Mouse (Mus musculus) heart, embryonic 10.5 days (tissue): Measurements from ENCODE around the gene Col5a3. TPM values are rescaled to one million over a fixed set of nuclear protein-coding genes. Genes with fewer than 3 reads are reported as not detected.

Experiments used
- DNase-seq: peaks from one replicate; pipeline ENCODE4 v3.0.0-alpha.2; 2017; ENCODE audit warnings: low spot score
- H3K27ac ChIP-seq: fragments of 300-500 bp; sonication (generic); 2 replicates; pipeline ENCODE4 v1.5.1; 2016; ENCODE audit warnings: mild to moderate bottlenecking
- H3K27me3 ChIP-seq: fragments of 300-500 bp; sonication (generic); 2 replicates; pipeline ENCODE4 v1.6.1; 2016; ENCODE audit warnings: mild to moderate bottlenecking; ENCODE audit not compliant: poor library complexity, insufficient read depth, severe bottlenecking
- H3K36me3 ChIP-seq: fragments of 300-500 bp; sonication (generic); 2 replicates; pipeline ENCODE4 v1.6.1; 2016; ENCODE audit warnings: mild to moderate bottlenecking, moderate library complexity
- H3K4me1 ChIP-seq: fragments of 300-500 bp; sonication (generic); 2 replicates; pipeline ENCODE4 v1.6.1; 2016; ENCODE audit warnings: mild to moderate bottlenecking
- H3K4me3 ChIP-seq: fragments of 300-500 bp; sonication (generic); 2 replicates; pipeline ENCODE4 v1.5.1; 2016; ENCODE audit warnings: mild to moderate bottlenecking, moderate library complexity
- H3K9me3 ChIP-seq: fragments of 300-500 bp; sonication (generic); 2 replicates; pipeline ENCODE4 v1.6.1; 2016; ENCODE audit warnings: mild to moderate bottlenecking, moderate library complexity
- WGBS: fragments of 180-500 bp; shearing (Covaris S2); methylation state at CpG from one replicate; pipeline ENCODE4 v1.1.7; 2016; 5-methylcytosine and 5-hydroxymethylcytosine counted together
- polyA plus RNA-seq: library from polyadenylated mRNA; unstranded; fragments of >200 nt; fragmentation: Nextera tagmentation; extraction: Ambion mirVana; gene quantifications from 2 replicates; pipeline ENCODE4 v1.2.1, GENCODE M21; 2016

Gene Col5a3
- polyA plus RNA-seq, 1 experiment from 2014 or later, result 0.06 TPM

DNA sequence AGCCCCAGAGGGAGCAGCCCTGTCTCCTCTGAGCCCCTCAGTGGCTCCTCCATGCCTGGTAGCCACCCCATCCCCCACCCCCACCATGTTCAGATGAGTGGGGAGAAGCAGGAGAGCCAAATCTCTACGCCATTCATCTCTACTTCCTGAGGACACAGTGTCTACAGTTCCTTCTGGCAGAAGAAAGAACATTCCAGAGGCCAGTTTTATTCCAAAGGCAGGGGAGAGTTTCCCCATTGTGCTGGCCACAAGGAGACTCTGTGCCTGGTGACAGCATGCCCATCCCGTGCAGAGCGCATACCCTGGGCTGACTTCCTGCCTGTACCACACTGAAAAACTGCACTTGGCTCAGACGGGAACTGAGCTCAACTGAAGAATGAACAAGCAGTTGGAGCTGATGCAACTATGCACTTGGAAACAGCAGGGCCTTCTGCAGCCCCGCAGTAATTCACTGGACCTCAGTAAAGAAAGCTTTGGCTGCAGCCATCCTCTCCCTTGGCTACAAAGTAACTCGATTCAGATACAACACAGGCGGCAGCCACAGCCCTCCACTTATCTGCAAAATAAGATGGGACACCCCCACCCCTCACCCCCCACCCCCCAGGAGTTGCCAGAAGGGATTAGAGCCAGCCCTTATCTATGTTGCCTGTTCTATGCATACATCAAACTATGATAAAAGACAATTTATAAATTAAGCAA lies 20.6 kb downstream of the Col5a3 start:
- WGBS, result 27% methylated on average over 7 of the region's 7 CpGs
- no peak overlapping the region for H3K27ac ChIP-seq
- no peak for DNase-seq

DNA sequence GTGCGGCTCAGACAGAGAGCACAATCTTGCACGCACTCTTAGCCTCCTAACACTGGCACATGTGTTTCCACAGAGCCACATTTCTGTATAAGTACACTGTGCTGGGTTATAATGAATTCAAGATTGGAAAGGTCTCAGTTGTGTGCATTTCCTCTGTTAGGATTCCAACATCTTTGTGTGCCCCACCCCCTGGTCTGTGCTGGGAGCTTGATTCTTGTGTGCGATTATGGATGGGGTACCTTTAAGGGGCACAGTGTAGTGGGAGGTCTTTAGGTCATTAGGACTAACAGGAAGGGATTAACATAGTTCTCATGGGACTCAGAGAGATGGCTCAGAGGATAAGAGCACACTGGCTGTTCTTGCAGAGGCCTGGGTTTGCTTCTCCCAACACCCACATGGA lies 24.5 kb downstream of the Col5a3 start:
- Histone ChIP-seq H3K9me3 (no peaks in the 10 kb centered on the region), H3K36me3 (no peaks in the 10 kb centered on the region), H3K4me1 (peaks cover 10% of the 10 kb centered on the region; the same call in 1 of the 2 replicates), H3K4me3 (no peak overlapping the region), H3K27ac (no peak overlapping the region), H3K27me3 (no peaks in the 10 kb centered on the region)
- WGBS, result 69% methylated on average over 3 of the region's 3 CpGs
- DNase-seq, result no peak

More for the DNA sequence above, 20.6 kb downstream of the Col5a3 start:
- Histone ChIP-seq H3K27me3 (no peaks in the 10 kb centered on the region), H3K4me3 (no peak overlapping the region), H3K9me3 (no peaks in the 10 kb centered on the region), H3K4me1 (peaks cover 10% of the 10 kb centered on the region; the same call in 1 of the 2 replicates), H3K36me3 (no peaks in the 10 kb centered on the region)

- DNase-seq, result no peak
- Histone ChIP-seq H3K27me3 (no peaks in the 10 kb centered on the region), H3K4me1 (peaks cover 10% of the 10 kb centered on the region; the same call in 1 of the 2 replicates), H3K4me3 (no peak overlapping the region), H3K36me3 (no peaks in the 10 kb centered on the region), H3K27ac (no peak overlapping the region), H3K9me3 (no peaks in the 10 kb centered on the region)
- 65% methylated on average over 3 of the region's 4 CpGs for WGBS
Observed at GRCm38 (mm10) chr9:20789651-20790050, 25.2 kb downstream of the Col5a3 start.

DNA sequence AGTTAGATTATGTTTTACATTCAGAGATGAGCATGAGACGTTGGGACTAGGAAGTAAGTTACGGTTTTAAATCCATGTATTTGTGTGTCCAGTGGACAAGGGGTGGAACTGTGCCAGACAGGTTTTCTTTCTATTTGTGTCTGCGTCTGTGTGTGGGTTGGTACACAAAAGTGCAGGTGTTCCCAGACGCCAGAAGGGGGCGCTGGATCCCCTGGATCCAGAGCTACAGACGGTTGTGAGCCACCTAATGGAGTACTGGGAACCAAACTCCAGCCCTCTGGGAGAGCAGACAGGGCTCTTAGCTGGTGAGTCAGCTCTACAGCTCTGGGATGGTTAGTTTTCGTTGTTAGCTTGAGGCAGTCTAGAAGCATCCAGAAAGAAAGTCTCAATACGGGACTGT lies 26.9 kb downstream of the Col5a3 start:
- WGBS, result 69% methylated on average over 8 of the region's 8 CpGs
- Histone ChIP-seq H3K36me3 (no peaks in the 10 kb centered on the region), H3K4me3 (no peak overlapping the region), H3K9me3 (no peaks in the 10 kb centered on the region), H3K27me3 (no peaks in the 10 kb centered on the region), H3K4me1 (no peaks in the 10 kb centered on the region), H3K27ac (no peak overlapping the region)
- DNase-seq, result no peak

GRCm38 (mm10) chr9:20785055-20785454 lies 29.8 kb downstream of the Col5a3 start:
- 70% methylated on average over 6 of the region's 6 CpGs for WGBS
- Histone ChIP-seq H3K4me3 (no peak overlapping the region), H3K9me3 (peaks cover 2% of the 10 kb centered on the region; the same call in 1 of the 2 replicates), H3K36me3 (no peaks in the 10 kb centered on the region), H3K27me3 (no peaks in the 10 kb centered on the region), H3K4me1 (no peaks in the 10 kb centered on the region), H3K27ac (peak overlapping the region; percentile 4; the same call in 1 of the 2 replicates)
- DNase-seq, result no peak

DNA sequence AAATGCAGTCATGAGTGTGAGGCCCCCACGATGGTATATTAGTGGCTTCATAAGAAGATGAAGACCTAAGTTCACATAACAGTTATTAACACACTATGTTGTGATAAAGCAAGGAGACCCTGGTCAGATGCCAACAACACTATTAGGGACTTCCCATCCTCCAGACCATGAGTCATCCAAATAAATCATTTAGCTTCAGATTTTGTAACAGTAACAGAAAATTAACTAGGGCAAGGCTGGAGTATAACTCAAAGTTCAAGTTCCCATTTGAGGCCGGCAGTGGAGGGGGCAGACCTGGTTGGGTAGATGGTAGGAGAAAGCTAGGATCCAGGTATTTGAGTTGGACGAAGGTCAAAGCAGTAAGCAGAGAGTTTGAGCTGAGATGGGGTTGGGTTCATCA lies 33.6 kb downstream of the Col5a3 start:
- H3K9me3 ChIP-seq, result peaks cover 2% of the 10 kb centered on the region; the same call in 1 of the 2 replicates
- no peaks in the 10 kb centered on the region for H3K36me3 ChIP-seq
- WGBS, result 71% methylated on average over 3 of the region's 3 CpGs
- H3K27ac ChIP-seq, result no peak overlapping the region
- H3K4me3 ChIP-seq, result no peak overlapping the region
- DNase-seq, result no peak
- no peaks in the 10 kb centered on the region for H3K4me1 ChIP-seq
- H3K27me3 ChIP-seq, result no peaks in the 10 kb centered on the region

DNA sequence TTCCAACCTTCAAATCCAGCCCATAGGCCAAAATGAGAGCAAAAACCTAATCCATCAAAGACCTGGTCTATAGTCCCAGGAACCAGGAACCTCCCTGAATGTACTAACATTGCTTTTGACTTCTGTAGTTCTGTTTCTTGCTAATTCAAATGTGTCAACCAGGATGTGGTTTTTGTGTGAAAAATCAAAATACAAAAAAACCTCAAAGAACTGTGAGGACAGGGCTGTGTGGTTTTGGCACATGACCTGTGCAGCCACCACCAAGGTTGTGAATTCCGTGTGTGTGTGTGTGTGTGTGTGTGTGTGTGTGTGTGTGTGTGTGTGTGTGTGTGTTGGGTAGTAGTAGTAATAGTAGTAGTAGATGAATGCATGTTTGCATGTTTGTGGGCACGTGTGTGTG lies 49.6 kb downstream of the Col5a3 start:
- H3K4me1 ChIP-seq, result 0 out of 2 replicates have a peak, but pooled peaks cover 4% of the 10 kb centered on the region
- no peak for DNase-seq
- 77% methylated on average over 2 of the region's 2 CpGs for WGBS
- H3K27ac ChIP-seq, result no peak overlapping the region
- H3K27me3 ChIP-seq, result no peaks in the 10 kb centered on the region
- H3K4me3 ChIP-seq, result no peak overlapping the region
- H3K36me3 ChIP-seq, result no peaks in the 10 kb centered on the region
- no peaks in the 10 kb centered on the region for H3K9me3 ChIP-seq

DNA sequence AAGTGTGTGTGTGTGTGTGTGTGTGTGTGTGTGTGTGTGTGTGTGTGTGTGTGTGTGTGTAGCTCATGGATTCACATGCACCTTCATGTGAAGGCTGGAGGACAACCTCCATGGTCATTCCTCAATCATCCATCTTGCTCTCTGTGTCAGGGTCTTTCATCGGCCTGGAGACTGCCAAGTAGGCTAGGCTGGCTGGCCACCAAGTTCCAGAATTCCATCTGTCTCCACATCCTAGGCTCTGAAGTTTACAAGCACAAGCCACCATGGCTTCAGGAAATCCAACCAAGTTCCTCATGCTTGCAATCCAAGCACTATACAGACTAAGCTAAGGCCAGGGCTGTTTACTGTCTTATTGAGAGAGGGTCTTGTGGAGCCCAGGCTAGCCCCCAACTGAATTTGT lies 51.8 kb downstream of the Col5a3 start:
- Histone ChIP-seq H3K9me3 (no peaks in the 10 kb centered on the region), H3K27me3 (no peaks in the 10 kb centered on the region; the same call in 1 of the 2 replicates), H3K4me3 (no peak overlapping the region), H3K4me1 (0 out of 2 replicates have a peak, but pooled peaks cover 4% of the 10 kb centered on the region), H3K36me3 (no peaks in the 10 kb centered on the region), H3K27ac (no peak overlapping the region)
- no peak for DNase-seq
- 89% methylated on average over 1 of the region's 1 CpGs for whole genome bisulfite sequencing

DNA sequence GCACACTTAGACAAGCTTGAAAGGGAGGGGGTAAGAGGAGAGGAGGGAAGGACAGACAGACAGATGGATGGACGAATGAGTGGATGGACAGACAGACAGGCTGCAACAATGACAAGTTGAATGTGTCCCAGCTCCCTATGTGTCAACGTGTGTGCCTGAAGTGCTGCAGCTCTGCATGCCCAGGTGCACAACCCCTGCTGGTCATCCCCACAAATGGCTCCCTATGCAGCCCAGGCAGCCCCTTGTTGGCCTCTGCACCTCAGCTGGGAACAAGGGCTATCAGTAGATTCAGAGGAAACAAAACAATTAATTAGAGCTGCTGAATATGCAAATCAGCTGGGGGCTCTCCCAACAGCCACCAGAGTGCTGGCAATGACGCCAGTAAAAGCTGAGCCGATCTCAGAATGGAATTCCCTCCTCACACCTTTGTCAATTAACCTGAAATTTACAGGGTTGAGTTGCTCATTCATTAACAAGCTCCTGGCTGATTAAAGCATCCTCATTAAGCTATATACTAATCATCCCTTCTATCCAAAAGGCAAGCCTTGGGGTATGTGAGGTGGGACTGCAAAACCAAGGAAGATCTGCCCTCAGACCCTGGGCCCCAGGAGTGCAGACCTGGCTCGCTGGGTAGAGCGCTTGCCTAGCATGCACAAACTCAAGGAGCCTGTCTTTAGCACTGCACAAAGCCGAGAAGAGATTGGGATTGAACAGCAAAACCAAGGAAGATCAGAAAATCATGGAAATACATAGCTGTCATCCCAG lies 52.5 kb downstream of the Col5a3 start:
- no peaks in the 10 kb centered on the region for H3K36me3 ChIP-seq
- no peaks in the 10 kb centered on the region; the same call in 1 of the 2 replicates for H3K27me3 ChIP-seq
- DNase-seq, result no peak
- no peak overlapping the region for H3K4me3 ChIP-seq
- WGBS, result 44% methylated on average over 7 of the region's 7 CpGs
- no peaks in the 10 kb centered on the region for H3K9me3 ChIP-seq
- H3K27ac ChIP-seq, result no peak overlapping the region
- H3K4me1 ChIP-seq, result 0 out of 2 replicates have a peak, but pooled peaks cover 4% of the 10 kb centered on the region

DNA sequence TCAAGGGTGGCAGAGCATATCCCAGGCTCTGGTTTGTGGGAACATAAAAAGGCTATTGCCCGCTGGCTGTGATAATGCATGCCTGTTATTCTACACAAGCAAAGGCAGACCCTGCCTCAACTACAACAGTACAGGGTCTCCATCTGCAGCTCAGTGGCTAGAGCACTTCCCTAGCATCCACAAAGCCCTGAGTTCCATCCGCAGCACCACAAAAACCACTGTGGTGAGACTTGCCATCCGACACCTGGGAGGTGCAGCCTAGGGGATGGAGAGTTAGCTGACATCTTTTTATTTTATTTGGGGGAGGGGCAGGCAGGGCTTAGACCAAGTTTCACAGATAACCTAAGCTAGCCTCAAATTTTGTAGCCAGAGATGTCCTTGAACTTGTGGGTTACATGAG lies 53.5 kb downstream of the Col5a3 start:
- Histone ChIP-seq H3K27me3 (no peaks in the 10 kb centered on the region; the same call in 1 of the 2 replicates), H3K27ac (no peak overlapping the region), H3K4me3 (no peak overlapping the region), H3K9me3 (no peaks in the 10 kb centered on the region), H3K4me1 (0 out of 2 replicates have a peak, but pooled peaks cover 4% of the 10 kb centered on the region), H3K36me3 (no peaks in the 10 kb centered on the region)
- DNase-seq, result no peak
- 65% methylated on average over 3 of the region's 3 CpGs for WGBS

- no peak for DNase-seq
- Histone ChIP-seq H3K27me3 (no peaks in the 10 kb centered on the region; the same call in 1 of the 2 replicates), H3K4me1 (0 out of 2 replicates have a peak, but pooled peaks cover 4% of the 10 kb centered on the region), H3K4me3 (no peak overlapping the region), H3K36me3 (no peaks in the 10 kb centered on the region), H3K27ac (no peak overlapping the region), H3K9me3 (no peaks in the 10 kb centered on the region)
- WGBS, result 45% methylated on average over 12 of the region's 12 CpGs
Observed at GRCm38 (mm10) chr9:20760813-20761212, 54.1 kb downstream of the Col5a3 start.

DNA sequence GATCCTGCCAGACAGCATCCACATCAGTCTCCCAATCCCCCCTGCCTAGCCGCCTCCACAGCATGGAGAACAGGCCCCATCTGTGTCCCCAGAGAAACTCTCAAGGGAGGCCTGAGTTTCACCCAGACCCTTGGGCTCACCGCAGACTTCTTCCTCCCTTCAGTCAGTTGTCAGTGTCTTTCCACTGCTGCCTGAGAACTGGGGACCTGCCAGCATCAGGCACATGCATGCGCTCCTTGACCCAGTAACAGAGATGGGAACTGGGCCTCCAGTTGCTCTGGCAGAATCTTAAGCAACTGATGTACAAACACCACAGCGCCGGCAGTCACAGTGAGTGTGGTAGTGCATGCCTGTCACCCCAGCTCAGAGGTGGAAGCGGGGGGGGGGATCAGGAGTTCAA lies 56.0 kb downstream of the Col5a3 start:
- DNase-seq, result no peak
- Histone ChIP-seq H3K9me3 (no peaks in the 10 kb centered on the region), H3K4me3 (no peak overlapping the region), H3K27me3 (no peaks in the 10 kb centered on the region; the same call in 1 of the 2 replicates), H3K36me3 (no peaks in the 10 kb centered on the region), H3K27ac (no peak overlapping the region), H3K4me1 (0 out of 2 replicates have a peak, but pooled peaks cover 4% of the 10 kb centered on the region)
- 85% methylated on average over 6 of the region's 6 CpGs for WGBS

DNA sequence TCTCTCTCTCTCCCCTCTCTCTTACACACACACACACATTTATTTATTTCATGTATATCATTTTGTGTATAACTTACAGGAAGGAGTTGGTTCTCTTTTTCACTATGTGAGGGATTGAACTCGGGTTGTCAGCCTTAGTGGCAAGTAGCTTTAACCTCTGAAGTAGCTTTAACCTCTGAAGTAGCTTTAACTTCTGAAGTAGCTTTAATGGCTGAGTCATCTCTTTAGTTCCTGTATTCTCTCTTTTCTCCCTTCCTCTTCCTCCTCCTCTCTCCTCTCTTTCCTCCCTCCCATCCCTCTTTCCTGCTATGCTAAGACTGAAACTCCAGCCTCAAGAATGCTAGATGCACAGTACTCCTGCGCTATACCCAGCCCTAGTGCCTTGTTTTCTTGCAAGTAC lies 56.6 kb downstream of the Col5a3 start:
- H3K27ac ChIP-seq, result no peak overlapping the region
- 0 out of 2 replicates have a peak, but pooled peaks cover 4% of the 10 kb centered on the region for H3K4me1 ChIP-seq
- no peak for DNase-seq
- H3K4me3 ChIP-seq, result no peak overlapping the region
- H3K9me3 ChIP-seq, result no peaks in the 10 kb centered on the region
- H3K36me3 ChIP-seq, result no peaks in the 10 kb centered on the region
- WGBS, result 80% methylated on average over 2 of the region's 2 CpGs
- H3K27me3 ChIP-seq, result no peaks in the 10 kb centered on the region; the same call in 1 of the 2 replicates
